Mouse (Mus musculus): ENCODE measurements around the gene Spint4.

DNA sequence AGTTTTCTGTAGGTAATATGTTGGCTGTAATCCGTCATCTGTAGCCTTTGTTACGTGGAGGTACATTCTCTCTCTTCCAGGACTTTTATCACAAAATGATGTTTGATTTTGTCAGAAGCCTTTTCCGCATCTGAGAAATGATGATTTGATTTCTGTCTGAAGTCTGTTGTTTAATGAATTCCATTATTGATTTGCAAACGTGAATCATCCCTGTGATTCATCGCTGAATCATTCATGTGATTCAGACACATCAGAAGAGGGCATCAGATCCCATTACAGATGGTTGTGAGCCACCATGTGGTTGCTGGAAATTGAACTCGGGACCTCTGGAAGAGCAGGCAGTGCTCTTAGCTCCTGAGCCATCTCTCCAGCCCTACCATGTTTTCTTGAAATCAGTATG lies 50.7 kb downstream of the Spint4 start:
- TF ChIP-seq CTCF (conservative IDR thresholded peaks at IDR 0.05; ENCODE audit: low read length) = no peak
- no peak for TF ChIP-seq POU5F1 (IDR thresholded peaks at IDR 0.05; ENCODE audit: borderline replicate concordance, low read length)
- no peak for TF ChIP-seq NANOG (IDR thresholded peaks at IDR 0.05; ENCODE audit: borderline replicate concordance, low read length)

Measured in E14TG2a.4 (cell line).